Mouse (Mus musculus) urinary bladder, postnatal 4 days (tissue): ENCODE data around the gene Kcne2.

Experiments used
- DNase-seq, 2 experiments: peaks; one replicate each; pipeline ENCODE4 v3.0.0; 2021 to 2022; ENCODE audit warnings: low spot score in 2 of 2

Gene Kcne2

DNA sequence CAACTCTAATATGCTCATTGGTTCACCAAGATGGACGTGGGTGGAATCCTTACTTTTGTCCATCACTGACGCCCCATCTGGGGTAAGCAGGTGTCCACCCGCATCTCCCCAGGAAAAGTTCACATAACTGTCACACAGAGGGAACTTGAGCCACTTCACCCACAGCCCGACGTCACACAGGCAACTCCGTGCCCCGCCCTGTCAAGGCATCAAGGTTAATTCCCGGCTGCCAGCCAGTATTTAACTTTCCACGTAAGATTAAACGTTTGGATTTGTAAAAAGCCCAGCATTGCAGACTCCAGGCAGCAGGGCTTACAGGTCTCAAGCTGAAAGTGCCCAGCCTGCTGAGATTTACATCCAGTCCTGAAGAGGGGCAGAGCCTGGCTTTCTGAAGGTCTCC is at the start of gene Kcne2:
Gene Kcne2 (plus strand): TSS at position 289 of the 400 bp plus-strand sequence.
- DNase-seq: no peak

DNA sequence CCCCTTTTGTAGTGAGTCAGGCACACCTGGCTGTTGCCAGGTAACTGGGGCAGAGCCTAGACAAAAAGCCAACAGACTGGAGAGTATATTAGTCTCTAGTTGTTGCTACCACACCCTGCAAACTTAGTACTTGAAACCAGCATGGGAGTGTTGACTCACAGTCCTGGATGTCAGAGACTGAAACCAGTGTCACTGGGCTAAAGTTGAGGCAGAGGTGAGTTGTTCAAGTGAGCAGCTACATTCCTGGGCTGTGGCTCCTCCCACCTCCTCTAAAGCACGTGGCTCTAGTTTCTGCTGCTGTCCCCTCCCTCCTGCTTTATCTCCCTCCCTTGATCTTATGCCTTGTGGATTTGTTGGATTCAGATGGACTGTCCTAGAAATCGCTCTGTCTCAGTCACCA is 46.3 kb upstream of the Kcne2 start:
- DNase-seq: no peak

DNA sequence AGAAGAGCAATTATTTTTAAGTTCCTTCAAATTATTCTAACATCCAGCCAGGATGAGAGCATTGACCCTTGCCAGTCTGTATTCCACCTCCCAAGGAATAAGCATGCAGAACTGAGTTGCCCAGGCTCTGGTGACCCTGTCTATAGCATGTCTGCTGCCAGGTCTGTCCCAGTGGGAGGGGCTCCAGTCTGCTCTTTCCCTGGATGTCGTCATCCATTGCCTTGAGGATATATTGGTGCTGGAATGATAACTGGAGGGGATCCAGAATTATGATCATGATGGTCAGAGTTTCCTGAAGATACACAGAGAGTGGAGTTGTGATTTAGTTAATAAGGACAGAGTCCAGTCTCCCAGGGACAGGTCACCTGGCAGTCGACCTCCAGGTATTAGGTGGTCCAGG is 45.2 kb upstream of the Kcne2 start:
- DNase-seq: no peak

DNA sequence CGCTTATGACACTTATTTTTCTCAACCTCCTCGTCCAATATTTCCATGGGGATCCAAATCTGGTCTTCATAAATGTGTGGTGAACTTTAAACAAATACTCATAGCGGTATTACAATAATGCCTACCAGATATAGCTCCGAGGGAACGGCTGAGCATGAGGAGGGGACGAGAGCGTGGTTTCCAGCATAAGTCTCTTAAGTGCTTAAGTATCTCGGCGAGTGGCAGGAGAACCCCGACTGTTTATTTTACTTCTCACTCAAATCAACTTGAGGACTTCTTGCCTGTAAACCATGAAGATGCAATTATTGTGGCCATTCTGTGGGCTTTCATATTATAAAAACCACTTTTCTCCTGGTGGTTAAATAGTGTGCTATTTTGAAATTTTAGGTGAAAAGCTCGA is 44.5 kb upstream of the Kcne2 start:
- DNase-seq: no peak

DNA sequence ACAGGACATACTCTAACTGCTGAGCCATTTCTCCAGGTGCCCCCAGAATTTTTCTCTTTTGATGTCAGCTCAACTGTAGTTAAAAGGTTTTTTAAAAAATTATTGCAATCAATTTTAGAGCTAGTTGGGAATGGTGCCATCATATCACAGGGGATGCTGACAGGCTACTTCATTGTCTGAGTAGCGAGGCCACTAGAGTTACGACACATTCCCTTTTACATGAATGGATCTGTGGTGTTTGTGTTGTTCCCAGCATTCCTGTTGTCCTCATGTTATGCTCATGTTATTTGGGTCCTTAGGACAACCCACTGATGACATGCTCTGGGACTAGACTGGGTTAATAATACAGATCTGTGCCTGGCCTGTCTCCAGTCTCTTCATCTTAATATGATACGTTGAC is 42.5 kb upstream of the Kcne2 start:
- no peak for DNase-seq

DNA sequence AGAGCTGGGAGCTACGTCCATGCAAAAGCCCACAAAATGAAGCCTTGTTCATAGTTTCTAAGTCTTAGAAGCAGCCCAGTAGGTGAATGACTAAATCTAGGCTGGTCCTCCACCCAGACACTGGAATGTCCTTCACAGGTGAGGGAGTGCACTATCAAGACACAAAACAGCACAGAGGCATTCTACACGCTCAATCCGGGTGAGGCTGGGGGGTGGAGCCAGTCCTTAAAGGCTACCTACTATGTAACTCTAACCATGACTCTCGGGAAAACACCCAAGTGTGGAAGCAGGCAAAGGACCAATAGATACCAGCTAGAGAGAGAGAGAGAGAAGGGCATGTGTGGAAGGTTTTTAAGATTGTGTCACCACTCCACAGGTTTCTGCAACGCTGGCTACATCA is 41.7 kb upstream of the Kcne2 start:
- no peak for DNase-seq

DNA sequence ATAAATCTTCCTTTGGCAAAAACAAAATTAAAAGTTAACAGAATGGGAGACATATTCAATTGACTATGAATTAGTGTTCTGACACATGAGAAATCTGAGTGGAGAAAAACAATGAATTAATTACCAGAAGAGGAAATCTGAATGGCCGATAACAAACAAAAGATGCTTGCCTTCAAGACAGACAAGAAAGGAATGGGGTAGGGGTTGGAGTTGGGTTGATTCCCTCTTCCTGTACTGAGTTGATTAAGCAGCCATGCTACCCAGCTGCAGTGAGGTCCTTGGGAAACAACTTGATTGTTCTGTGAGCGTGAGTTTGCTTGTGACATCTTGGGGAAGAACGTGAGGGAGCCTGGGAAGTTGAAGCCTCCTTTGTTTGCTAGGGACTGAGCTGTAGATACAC is 37.9 kb upstream of the Kcne2 start:
- no peak for DNase-seq

DNA sequence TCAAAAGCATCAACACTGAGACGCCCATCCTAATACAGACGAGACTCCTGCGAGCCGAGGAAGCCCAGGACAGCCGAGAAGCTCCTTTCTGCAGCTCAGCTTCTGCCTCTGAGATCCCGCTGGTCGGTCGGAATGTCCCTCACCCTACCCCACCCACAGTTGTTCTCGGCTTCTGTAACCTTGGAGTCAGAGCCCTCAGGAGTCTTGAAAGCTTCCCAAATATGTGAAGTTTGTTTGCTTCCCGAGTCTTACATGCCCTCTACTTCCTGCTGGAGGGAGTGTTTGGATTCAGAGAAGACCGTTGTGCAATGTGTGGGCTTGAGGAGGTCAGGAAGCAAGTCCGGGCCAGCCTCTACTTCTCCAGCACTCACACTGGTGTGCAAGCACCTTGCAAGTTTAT is 24.3 kb upstream of the Kcne2 start:
- no peak for DNase-seq

DNA sequence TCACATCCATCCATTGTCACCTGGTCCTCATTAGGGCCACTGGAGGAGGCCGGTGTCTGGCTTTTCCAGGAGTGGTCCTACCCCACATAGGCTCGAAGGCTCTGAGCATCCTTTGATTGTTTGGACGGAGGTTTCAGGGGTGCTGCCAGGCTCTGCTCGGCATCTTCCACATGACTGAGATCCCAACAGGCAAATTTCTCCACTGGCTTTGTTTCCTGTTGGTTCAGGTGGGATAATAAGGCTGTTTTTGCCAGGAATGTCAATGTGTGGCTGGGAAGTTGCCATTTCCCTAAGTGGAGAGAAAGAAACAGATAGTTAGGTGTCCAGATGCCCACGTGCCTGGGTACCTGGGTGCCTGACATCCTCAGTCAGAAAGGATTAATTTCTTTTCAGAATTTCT is 17.7 kb upstream of the Kcne2 start:
- no peak for DNase-seq

DNA sequence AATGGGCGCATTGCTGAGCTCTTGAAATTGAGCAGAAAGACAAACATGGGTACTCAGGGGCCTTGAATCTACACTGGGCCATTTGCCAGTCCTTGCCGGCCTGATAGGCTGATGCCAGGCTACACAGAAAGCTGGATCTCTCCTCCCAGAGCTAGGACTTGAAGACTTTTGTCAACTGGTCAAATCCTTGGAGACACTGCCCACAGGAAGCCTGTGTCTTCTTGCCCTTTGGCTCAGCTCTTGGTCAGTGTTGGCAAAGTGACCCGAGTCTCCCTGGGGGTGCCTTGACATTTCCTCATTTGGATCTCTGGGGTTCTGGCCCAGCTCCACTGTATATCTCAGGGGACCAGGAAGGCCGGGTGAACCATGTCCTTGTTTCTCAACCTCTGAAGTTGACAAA is 16.7 kb upstream of the Kcne2 start:
- DNase-seq: no peak

DNA sequence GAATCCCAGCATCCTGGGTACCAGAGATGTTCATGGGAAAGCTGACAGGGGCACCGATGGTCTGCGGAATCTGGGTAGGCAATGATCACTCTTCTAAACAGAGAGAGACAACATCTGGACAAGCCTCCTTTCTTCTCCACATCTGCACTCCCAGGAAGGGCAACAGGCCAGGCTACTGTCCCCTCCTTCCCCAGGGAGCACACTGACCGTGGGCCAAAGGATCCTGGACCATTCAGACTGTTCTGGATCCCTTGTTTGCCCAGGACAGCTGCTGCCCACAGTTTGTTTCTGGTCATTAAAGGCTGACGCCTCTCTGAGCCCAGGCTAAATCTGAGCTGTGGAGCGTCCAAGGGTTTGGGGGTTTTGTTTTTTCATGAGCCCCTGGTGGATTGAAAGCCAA is 9.5 kb upstream of the Kcne2 start:
- no peak for DNase-seq

DNA sequence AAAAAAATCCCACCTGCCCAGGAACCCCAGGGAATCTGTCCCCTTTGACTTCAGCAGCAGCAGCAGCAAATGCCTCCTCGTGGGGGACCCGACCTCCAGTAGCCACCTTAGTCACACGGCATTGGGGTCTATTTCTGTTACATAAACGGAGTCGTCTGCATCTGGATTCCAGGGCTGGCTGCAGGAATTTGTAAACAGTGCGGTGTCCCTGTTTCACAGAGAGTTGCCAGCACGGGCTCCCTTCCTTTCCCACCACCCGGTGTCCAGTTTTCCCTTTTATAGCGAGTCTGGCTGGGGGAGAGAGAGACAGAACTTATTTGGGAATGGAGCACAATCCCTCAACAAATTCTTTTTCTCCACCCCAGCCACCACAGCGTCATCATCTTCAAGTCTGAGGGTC is 7.1 kb upstream of the Kcne2 start:
- no peak for DNase-seq

DNA sequence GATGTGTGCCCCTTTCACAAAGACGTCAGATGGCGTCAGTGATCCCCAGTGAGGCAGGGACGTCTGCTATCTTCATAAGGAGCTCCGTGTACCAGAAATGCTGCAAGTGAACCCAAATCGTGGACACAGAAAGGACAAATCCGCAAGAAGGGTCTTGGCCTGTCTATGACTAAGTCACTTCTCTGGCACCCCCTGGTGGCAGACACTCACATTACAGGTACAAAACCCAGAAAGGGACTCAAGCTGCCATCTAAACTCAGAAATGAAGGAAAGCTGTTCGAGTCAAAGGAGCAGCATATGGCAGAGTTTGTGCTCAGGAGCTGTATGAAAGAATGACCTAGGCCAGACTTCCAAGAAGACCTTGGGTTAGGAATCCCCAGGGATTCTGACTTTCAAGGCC is 5.6 kb upstream of the Kcne2 start:
- peak; percentile 75 to 93 for DNase-seq

DNA sequence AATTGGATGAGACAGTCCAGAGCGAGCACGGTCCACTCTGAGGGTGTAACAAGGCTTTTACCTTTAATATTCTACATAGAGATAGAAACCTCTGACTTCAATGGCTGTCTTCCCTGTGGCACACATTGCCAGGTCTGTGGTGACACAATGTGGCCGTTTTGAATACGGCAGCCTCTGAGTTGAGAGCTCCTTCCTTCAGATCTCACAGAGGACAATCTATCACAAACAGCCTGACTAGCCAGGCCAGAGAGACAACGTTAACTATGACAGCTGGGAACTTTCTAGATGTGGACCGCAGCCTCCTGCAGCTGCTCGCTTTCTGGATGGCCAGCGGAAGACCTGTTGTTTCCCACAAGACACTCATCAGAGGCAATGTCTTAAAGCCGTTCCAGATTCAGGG is 3.4 kb upstream of the Kcne2 start:
- no peak for DNase-seq

DNA sequence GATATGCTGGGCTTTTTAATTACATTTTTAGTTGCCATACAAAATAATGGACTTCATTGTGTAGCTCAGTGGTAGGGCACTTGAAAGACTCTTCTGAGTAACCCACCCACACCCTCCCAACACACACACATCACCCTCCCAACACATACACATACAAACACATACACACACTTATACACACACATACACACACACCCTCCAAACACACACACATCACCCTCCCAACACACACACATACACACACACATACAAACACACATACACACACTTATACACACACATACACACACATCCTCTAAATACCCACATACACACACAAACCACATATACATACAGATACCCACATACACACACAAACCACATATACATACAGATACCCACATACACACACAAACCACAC is 2.1 kb upstream of the Kcne2 start:
- DNase-seq: no peak

DNA sequence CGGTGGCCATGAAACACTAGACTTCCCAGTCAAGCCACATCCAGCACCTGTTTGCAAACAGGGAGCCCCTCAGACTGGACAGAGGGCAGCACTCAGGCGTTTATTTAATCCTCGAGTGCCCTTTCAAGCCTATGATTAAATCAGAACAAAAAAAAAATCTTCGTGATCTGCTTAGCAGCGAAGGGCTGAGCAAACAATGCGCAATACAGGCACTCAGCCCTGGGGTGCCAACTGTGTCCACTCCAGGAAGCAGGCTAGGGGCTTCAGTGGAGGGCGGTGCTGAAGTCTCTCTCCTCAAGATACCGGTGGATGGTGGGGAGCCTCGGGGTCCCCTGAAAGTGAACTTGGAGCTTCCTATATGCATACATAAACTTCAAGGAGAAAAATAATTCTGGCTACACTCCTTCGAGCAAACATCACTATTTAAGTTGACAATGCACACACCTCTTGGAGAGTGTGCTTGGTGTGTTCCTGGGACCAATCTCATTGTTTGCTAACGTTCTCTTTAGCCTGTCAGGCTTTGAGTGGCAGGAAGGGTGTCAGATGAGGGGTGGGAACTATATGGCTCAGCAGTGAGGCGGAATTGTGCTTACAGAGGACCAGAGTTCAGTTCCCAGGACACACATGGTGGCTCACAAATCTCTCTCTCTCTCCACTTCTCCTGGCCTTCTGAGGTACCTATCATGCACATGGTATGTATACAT is 2.2 kb downstream of the Kcne2 start:
- DNase-seq: no peak

DNA sequence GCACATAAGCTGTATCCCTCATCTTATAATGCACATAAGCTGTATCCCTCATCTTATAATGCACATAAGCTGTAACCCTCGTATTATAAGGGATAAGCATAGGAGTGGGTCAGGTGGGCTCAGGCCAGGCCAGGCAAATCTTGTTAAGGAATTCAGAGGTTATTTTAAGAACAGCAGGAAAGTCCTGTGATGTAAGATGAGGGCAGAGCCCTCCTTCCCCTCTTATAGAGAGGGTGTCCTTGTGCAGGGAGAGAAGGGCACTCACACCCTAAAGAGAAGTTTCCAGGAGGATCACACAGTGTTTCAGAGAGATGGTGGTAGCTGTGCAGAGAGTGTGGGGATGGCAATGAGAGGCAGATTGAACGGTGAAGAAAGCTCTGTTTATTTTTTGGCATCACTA is 3.1 kb downstream of the Kcne2 start:
- DNase-seq: no peak

DNA sequence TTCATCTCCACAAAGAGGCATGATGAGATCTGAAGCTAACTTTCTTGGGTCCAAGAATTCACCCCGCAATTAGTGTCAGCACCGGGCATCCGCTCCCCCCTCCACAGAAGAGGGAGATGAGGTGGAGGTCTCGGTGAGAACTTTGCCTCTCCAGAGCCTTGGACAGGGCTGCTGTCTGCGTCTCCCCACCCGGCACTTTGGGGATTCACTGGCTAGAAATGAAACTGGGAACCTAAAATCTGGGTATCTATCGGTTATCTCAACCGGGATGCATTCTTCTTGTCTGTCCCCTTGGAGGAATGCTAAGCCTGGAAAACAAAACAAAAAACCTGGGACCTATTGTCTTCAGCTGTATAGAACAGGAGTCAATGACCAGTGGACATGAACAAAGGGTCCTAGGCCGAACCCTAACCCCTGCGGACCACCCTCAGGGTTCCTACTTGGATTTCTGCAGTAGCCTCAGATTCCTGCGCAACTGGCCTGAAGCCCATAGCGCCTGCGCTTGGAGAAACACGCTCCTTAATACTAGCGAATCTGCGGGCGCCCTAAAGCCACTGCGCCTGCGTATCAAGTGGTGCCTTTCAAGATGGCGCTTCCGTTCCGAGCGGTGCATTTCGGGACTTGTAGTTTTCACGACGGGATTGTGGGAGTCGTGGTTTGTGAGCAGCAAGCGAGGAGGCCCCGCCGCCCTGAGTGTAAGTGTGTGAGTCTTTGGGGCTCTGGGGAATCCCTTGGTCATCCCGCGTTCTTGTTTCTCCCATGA is 8.6 kb downstream of the Kcne2 start, which contains the start of gene Smim11:
Gene Smim11 (plus strand): TSS at position 638 of the 763 bp plus-strand sequence.
- DNase-seq: peak; percentile 88 to 92

DNA sequence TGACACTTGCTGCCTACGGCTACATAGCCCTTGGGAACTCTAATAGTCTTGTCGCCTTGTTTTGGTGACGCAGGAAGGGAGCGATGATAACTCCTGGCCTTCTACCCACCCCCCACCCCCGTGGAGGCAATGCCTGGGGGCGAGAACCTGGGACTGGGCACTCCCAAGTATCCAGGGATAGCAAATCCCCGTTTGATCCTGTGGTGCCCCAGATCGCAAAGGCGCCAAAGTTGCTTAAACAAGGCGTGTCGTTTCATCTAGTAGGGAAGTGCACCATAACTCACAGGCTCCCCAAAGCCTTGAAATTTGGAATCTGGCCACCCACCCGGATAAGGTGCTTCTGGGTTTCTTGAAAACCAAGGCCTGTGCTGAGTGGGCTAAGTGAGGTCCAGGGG is 9.2 kb downstream of the Kcne2 start:
- DNase-seq: no peak

DNA sequence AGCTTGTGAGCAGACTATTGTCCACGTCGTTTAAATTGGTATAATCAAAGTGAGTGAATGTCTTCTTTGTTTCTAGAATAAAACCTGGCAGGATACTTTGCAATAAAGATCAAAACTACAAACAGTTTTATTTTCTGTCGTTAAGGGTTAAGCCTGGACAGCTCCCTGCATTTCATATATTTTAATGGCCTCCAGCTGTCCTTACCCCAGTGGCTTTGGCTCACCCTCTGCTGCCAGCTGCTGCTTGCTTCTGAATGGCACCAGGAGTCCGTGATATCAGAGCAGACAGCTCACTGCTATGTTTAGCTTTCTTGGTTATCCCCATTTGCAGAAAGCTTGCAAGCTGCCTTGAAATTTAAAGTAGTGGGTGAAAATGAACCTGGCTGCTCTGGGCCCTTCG is 9.8 kb downstream of the Kcne2 start:
- no peak for DNase-seq

DNA sequence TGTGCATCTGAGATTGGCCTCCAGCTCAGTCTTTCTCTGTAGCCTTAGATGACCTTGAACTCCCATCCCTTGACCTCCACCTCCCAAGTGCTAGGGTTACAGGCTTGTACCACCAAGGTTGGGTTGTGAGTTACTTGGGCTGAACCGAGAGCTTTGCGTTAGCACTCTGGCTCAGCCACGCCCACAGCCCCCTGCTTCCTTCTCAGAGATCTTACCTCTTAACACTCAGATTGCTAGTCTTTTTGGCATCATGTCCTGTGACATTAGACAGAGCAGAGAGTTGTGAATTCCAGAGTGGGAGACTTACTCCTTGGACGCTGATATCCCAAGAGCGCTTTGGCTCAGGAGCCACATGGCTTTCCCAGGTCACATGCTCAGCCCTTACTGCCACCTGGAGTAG is 10.3 kb downstream of the Kcne2 start:
- no peak for DNase-seq

DNA sequence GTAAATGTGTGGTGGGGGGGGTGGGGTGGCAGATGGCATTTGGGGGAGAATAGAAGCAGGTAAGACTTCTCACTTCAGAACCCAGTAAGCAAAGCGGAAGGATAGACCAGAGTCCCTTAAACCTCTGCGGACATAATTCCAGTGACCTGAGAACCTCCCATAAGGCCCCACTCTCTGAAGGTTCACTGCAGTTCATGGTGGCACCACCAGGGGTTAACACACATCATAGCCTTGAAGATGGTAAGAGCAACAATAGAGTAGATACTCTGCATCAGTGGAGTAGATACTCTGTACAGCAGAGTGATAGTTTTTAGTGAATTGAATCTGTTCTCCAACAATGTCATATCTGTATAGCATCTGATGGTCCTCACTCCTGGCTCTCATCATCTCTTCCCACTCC is 13.3 kb downstream of the Kcne2 start:
- no peak for DNase-seq

DNA sequence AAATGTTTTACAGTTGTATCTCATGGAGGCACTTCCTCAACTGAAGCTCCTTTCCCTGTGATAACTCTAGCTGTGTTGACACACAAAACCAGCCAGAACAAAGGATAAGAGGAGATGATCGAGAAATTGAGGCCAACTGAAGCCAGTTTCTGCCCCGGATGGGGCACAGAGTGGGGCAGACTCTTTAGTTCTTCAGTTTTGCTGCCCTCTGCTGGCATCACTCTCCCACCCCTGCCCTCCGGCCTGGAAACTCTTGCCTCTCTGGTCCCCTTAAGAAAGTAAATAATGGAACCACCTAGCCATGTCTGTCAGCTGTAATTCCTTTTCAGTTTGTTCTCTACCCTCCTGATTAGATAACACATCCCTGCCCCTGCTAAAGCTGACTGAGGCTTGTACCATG is 15.8 kb downstream of the Kcne2 start:
- DNase-seq: no peak

DNA sequence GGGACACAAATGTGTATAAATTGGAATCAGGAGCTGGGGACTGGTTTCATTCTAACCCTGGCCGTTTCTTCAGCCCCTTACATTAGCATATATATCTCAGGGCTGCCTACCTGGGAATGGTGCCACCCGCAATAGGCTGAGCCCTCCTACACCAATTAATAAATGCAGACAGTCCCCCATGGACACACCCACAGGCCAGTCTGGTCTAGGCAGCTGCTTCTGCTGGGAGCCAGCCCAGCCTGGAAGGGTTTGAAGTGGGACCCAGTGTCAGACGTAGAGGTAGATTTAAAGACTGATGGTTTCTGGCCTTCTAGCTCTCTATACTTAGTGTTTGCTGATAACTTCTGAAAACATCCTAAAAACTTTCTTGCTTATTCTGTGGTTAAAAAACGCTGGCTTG is 16.9 kb downstream of the Kcne2 start:
- no peak for DNase-seq
